Mouse (Mus musculus): Measurements from ENCODE around the gene Kank1. TPM values are rescaled to one million over a fixed set of nuclear protein-coding genes. Genes with fewer than 3 reads are reported as not detected.
A peak's percentile ranks its signal among the peaks of the same experiment; 100 is the strongest.

Gene Kank1
- polyA plus RNA-seq (2015; fragmentation: Nextera tagmentation; extraction: Ambion mirVana): 37.7 and 39.1 TPM in 2 replicates

- H3K9ac ChIP-seq (ENCODE audit: low read length): peak within 1 kb of the TSS; percentile 73
- peak within 1 kb of the TSS; percentile 76 for H3K4me3 ChIP-seq (replicated peaks; ENCODE audit: low read length)
- ATAC-seq (ENCODE audit: insufficient read depth, low FRiP score): peak; percentile 88
- peak within 1 kb of the TSS; percentile 66 for H3K27ac ChIP-seq (ENCODE audit: low read length)
- peak within 1 kb of the TSS; percentile 96 for H3K4me2 ChIP-seq (ENCODE audit: low read depth, low read length)
- H3K36me3 ChIP-seq (ENCODE audit: control insufficient read depth, insufficient read depth, low read length): no peaks in the 10 kb centered on the region
- H3K4me1 ChIP-seq (ENCODE audit: control insufficient read depth, insufficient read depth, low read length): peaks cover 5% of the 10 kb centered on the region; the same call in 1 of the 2 replicates
- under 1% methylated on average over 76 of the region's 76 CpGs for WGBS
- no peaks in the 10 kb centered on the region; the same call in 1 of the 2 replicates for H3K9me3 ChIP-seq (replicated peaks; ENCODE audit: control insufficient read depth, low read length)
- H3K27me3 ChIP-seq (ENCODE audit: control insufficient read depth, insufficient read depth, low read length): no peaks in the 10 kb centered on the region; the same call in 1 of the 2 replicates
Measured at GRCm38 (mm10) chr19:25236596-25237491, at the start of gene Kank1. Gene Kank1 (plus strand): TSS chr19:25236975.

- 0 out of 2 replicates have a peak overlapping the region, but pooled peaks have one; percentile 9 for H3K4me2 ChIP-seq (ENCODE audit: low read depth, low read length)
- H3K4me1 ChIP-seq (ENCODE audit: control insufficient read depth, insufficient read depth, low read length): peaks cover 9% of the 10 kb centered on the region
- no peaks in the 10 kb centered on the region for H3K9me3 ChIP-seq (replicated peaks; ENCODE audit: control insufficient read depth, low read length)
- no peak for ATAC-seq (ENCODE audit: insufficient read depth, low FRiP score)
- H3K9ac ChIP-seq (ENCODE audit: low read length): no peak overlapping the region
- WGBS: 59% methylated on average over 18 of the region's 18 CpGs
- no peaks in the 10 kb centered on the region for H3K36me3 ChIP-seq (ENCODE audit: control insufficient read depth, insufficient read depth, low read length)
- H3K4me3 ChIP-seq (replicated peaks; ENCODE audit: low read length): no peak overlapping the region
- H3K27me3 ChIP-seq (ENCODE audit: control insufficient read depth, insufficient read depth, low read length): no peaks in the 10 kb centered on the region
- peak overlapping the region; percentile 40; the same call in 1 of the 2 replicates for H3K27ac ChIP-seq (ENCODE audit: low read length)
Measured at GRCm38 (mm10) chr19:25187681-25188080, 49.1 kb upstream of the Kank1 start.

GRCm38 (mm10) chr19:25193751-25194150 lies 43.0 kb upstream of the Kank1 start:
- Histone ChIP-seq H3K4me1 (ENCODE audit: control insufficient read depth, insufficient read depth, low read length) (no peaks in the 10 kb centered on the region), H3K9ac (ENCODE audit: low read length) (no peak overlapping the region), H3K4me3 (replicated peaks; ENCODE audit: low read length) (no peak overlapping the region), H3K27ac (ENCODE audit: low read length) (no peak overlapping the region), H3K4me2 (ENCODE audit: low read depth, low read length) (no peak overlapping the region), H3K36me3 (ENCODE audit: control insufficient read depth, insufficient read depth, low read length) (no peaks in the 10 kb centered on the region), H3K27me3 (ENCODE audit: control insufficient read depth, insufficient read depth, low read length) (no peaks in the 10 kb centered on the region), H3K9me3 (replicated peaks; ENCODE audit: control insufficient read depth, low read length) (no peaks in the 10 kb centered on the region)
- ATAC-seq (ENCODE audit: insufficient read depth, low FRiP score): no peak
- WGBS: 91% methylated on average over 9 of the region's 9 CpGs

GRCm38 (mm10) chr19:25200081-25200860 lies 36.5 kb upstream of the Kank1 start:
- no peak overlapping the region for H3K27ac ChIP-seq (ENCODE audit: low read length)
- no peak for ATAC-seq (ENCODE audit: insufficient read depth, low FRiP score)
- H3K9me3 ChIP-seq (replicated peaks; ENCODE audit: control insufficient read depth, low read length): no peaks in the 10 kb centered on the region
- no peak overlapping the region for H3K4me3 ChIP-seq (replicated peaks; ENCODE audit: low read length)
- H3K4me1 ChIP-seq (ENCODE audit: control insufficient read depth, insufficient read depth, low read length): no peaks in the 10 kb centered on the region
- no peak overlapping the region for H3K4me2 ChIP-seq (ENCODE audit: low read depth, low read length)
- WGBS: 72% methylated on average over 13 of the region's 13 CpGs
- no peak overlapping the region for H3K9ac ChIP-seq (ENCODE audit: low read length)
- no peaks in the 10 kb centered on the region for H3K36me3 ChIP-seq (ENCODE audit: control insufficient read depth, insufficient read depth, low read length)
- H3K27me3 ChIP-seq (ENCODE audit: control insufficient read depth, insufficient read depth, low read length): no peaks in the 10 kb centered on the region

GRCm38 (mm10) chr19:25203077-25203476 lies 33.7 kb upstream of the Kank1 start:
- Histone ChIP-seq H3K36me3 (ENCODE audit: control insufficient read depth, insufficient read depth, low read length) (no peaks in the 10 kb centered on the region), H3K9ac (ENCODE audit: low read length) (no peak overlapping the region), H3K4me3 (replicated peaks; ENCODE audit: low read length) (no peak overlapping the region), H3K27ac (ENCODE audit: low read length) (no peak overlapping the region), H3K27me3 (ENCODE audit: control insufficient read depth, insufficient read depth, low read length) (no peaks in the 10 kb centered on the region), H3K4me1 (ENCODE audit: control insufficient read depth, insufficient read depth, low read length) (no peaks in the 10 kb centered on the region), H3K4me2 (ENCODE audit: low read depth, low read length) (no peak overlapping the region), H3K9me3 (replicated peaks; ENCODE audit: control insufficient read depth, low read length) (no peaks in the 10 kb centered on the region)
- ATAC-seq (ENCODE audit: insufficient read depth, low FRiP score): no peak
- WGBS: 59% methylated on average over 12 of the region's 12 CpGs

- H3K4me2 ChIP-seq (ENCODE audit: low read depth, low read length): no peak overlapping the region
- no peak overlapping the region for H3K9ac ChIP-seq (ENCODE audit: low read length)
- H3K36me3 ChIP-seq (ENCODE audit: control insufficient read depth, insufficient read depth, low read length): no peaks in the 10 kb centered on the region
- no peaks in the 10 kb centered on the region for H3K27me3 ChIP-seq (ENCODE audit: control insufficient read depth, insufficient read depth, low read length)
- H3K4me1 ChIP-seq (ENCODE audit: control insufficient read depth, insufficient read depth, low read length): no peaks in the 10 kb centered on the region
- ATAC-seq (ENCODE audit: insufficient read depth, low FRiP score): no peak
- no peak overlapping the region for H3K4me3 ChIP-seq (replicated peaks; ENCODE audit: low read length)
- 83% methylated on average over 12 of the region's 12 CpGs for WGBS
- no peak overlapping the region for H3K27ac ChIP-seq (ENCODE audit: low read length)
- H3K9me3 ChIP-seq (replicated peaks; ENCODE audit: control insufficient read depth, low read length): no peaks in the 10 kb centered on the region
Measured at GRCm38 (mm10) chr19:25206969-25207368, 29.8 kb upstream of the Kank1 start.

GRCm38 (mm10) chr19:25207731-25208361 lies 28.9 kb upstream of the Kank1 start:
- Histone ChIP-seq H3K4me1 (ENCODE audit: control insufficient read depth, insufficient read depth, low read length) (no peaks in the 10 kb centered on the region), H3K27ac (ENCODE audit: low read length) (no peak overlapping the region), H3K4me3 (replicated peaks; ENCODE audit: low read length) (no peak overlapping the region), H3K27me3 (ENCODE audit: control insufficient read depth, insufficient read depth, low read length) (no peaks in the 10 kb centered on the region), H3K4me2 (ENCODE audit: low read depth, low read length) (0 out of 2 replicates have a peak overlapping the region, but pooled peaks have one; percentile 13), H3K9me3 (replicated peaks; ENCODE audit: control insufficient read depth, low read length) (no peaks in the 10 kb centered on the region), H3K36me3 (ENCODE audit: control insufficient read depth, insufficient read depth, low read length) (no peaks in the 10 kb centered on the region), H3K9ac (ENCODE audit: low read length) (no peak overlapping the region)
- 20% methylated on average over 23 of the region's 23 CpGs for WGBS
- no peak for ATAC-seq (ENCODE audit: insufficient read depth, low FRiP score)

- ATAC-seq (ENCODE audit: insufficient read depth, low FRiP score): no peak
- no peaks in the 10 kb centered on the region for H3K9me3 ChIP-seq (replicated peaks; ENCODE audit: control insufficient read depth, low read length)
- no peaks in the 10 kb centered on the region for H3K4me1 ChIP-seq (ENCODE audit: control insufficient read depth, insufficient read depth, low read length)
- H3K4me3 ChIP-seq (replicated peaks; ENCODE audit: low read length): no peak overlapping the region
- H3K27ac ChIP-seq (ENCODE audit: low read length): no peak overlapping the region
- no peaks in the 10 kb centered on the region for H3K27me3 ChIP-seq (ENCODE audit: control insufficient read depth, insufficient read depth, low read length)
- no peak overlapping the region for H3K4me2 ChIP-seq (ENCODE audit: low read depth, low read length)
- WGBS: 78% methylated on average over 11 of the region's 11 CpGs
- no peaks in the 10 kb centered on the region for H3K36me3 ChIP-seq (ENCODE audit: control insufficient read depth, insufficient read depth, low read length)
- no peak overlapping the region for H3K9ac ChIP-seq (ENCODE audit: low read length)
Measured at GRCm38 (mm10) chr19:25208596-25209110, 28.1 kb upstream of the Kank1 start.
